Mouse (Mus musculus): Measurements from ENCODE around the gene 2410004P03Rik.

DNA sequence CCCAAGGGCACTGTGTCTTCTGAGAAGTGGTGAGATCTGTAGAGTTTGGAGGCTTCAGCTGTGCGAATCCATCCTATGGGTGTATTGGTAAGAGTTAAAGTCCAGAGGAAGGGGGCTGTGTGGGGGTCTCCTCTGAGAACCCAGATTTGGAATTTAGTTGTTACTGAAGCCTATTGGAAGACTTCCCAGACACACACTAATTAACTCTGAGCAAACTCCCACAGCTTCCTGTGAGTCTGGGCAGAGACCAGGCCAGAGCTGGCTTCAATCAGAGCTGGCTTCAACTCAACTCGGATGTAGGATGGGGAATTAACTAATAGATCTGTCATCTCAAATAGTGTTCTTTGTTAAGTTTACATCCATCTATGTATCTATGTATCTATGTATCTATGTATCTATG, 4.2 kb upstream of the 2410004P03Rik start:
- TF ChIP-seq POLR2A (IDR thresholded peaks at IDR 0.05; ENCODE audit: borderline replicate concordance, extremely low read depth, low read depth, low read length) (no peak), CTCF (IDR thresholded peaks at IDR 0.05; ENCODE audit: insufficient read depth, low read length) (no peak)

Data from lung, adult 2 months (tissue).